Mouse (Mus musculus) thymus, postnatal 10 days (tissue): ENCODE measurements around the gene Slc43a1.
"Not testable (repeated sequence)": the region's sequence is repeated elsewhere in the genome, so short reads cannot be mapped to it uniquely, and the experiment has no call there.

ENCODE experiments used
- DNase-seq, 2 experiments: peaks; one replicate each; pipeline ENCODE4 v3.0.0; 2021; ENCODE audit warnings: low spot score in 2 of 2

Gene Slc43a1

GRCm38 (mm10) chr2:84838593-84838949 lies at the start of gene Slc43a1:
Gene Slc43a1 (plus strand): TSS chr2:84838850.
- DNase-seq, result no peak

- no peak for DNase-seq
Measured at GRCm38 (mm10) chr2:84790418-84790817, 48.2 kb upstream of the Slc43a1 start.

- no peak for DNase-seq
Measured at GRCm38 (mm10) chr2:84792516-84792915, 46.1 kb upstream of the Slc43a1 start.

- DNase-seq, result no peak
Measured at GRCm38 (mm10) chr2:84793154-84793553, 45.5 kb upstream of the Slc43a1 start.

- no peak for DNase-seq
Measured at GRCm38 (mm10) chr2:84793871-84794270, 44.8 kb upstream of the Slc43a1 start.

- DNase-seq, result peak in 1 of 2 experiments; percentile 31
Measured at GRCm38 (mm10) chr2:84797833-84798492, 40.7 kb upstream of the Slc43a1 start.

GRCm38 (mm10) chr2:84798493-84798921 lies 40.1 kb upstream of the Slc43a1 start, which contains the start of gene Ube2l6:
Gene Ube2l6 (plus strand): TSS chr2:84798828.
- peak; percentile 8 to 11 for DNase-seq

GRCm38 (mm10) chr2:84799041-84799561 lies 39.5 kb upstream of the Slc43a1 start:
- peak in 1 of 2 experiments; percentile 42 for DNase-seq

- no peak for DNase-seq
Measured at GRCm38 (mm10) chr2:84800304-84800703, 38.3 kb upstream of the Slc43a1 start.

GRCm38 (mm10) chr2:84801223-84801622 lies 37.4 kb upstream of the Slc43a1 start:
- not testable (repeated sequence) for DNase-seq

GRCm38 (mm10) chr2:84803963-84804362 lies 34.7 kb upstream of the Slc43a1 start:
- DNase-seq, result no peak

GRCm38 (mm10) chr2:84806546-84806945 lies 32.1 kb upstream of the Slc43a1 start:
- no peak for DNase-seq

GRCm38 (mm10) chr2:84809330-84809729 lies 29.3 kb upstream of the Slc43a1 start:
- DNase-seq, result no peak

- no peak for DNase-seq
Measured at GRCm38 (mm10) chr2:84810526-84810885, 28.1 kb upstream of the Slc43a1 start.

- DNase-seq, result peak; percentile 66 to 77
Measured at GRCm38 (mm10) chr2:84810886-84811577, 27.6 kb upstream of the Slc43a1 start.

- no peak for DNase-seq
Measured at GRCm38 (mm10) chr2:84811880-84812279, 26.8 kb upstream of the Slc43a1 start.

GRCm38 (mm10) chr2:84812676-84813075 lies 26.0 kb upstream of the Slc43a1 start:
- DNase-seq, result no peak

GRCm38 (mm10) chr2:84819861-84820260 lies 18.8 kb upstream of the Slc43a1 start:
- DNase-seq, result no peak

- DNase-seq, result no peak
Measured at GRCm38 (mm10) chr2:84822552-84822951, 16.1 kb upstream of the Slc43a1 start, which contains the start of gene Smtnl1. Gene Smtnl1 (minus strand): TSS chr2:84822652.

- DNase-seq, result no peak
Measured at GRCm38 (mm10) chr2:84823237-84823636, 15.4 kb upstream of the Slc43a1 start.

GRCm38 (mm10) chr2:84826488-84827282 lies 12.0 kb upstream of the Slc43a1 start, which contains the start of gene Timm10:
Gene Timm10 (plus strand): TSS chr2:84826997.
- peak; percentile 36 to 40 for DNase-seq
